Mouse (Mus musculus): ENCODE measurements around the gene Adamtsl1. TPM values are rescaled to one million over a fixed set of nuclear protein-coding genes. Genes with fewer than 3 reads are reported as not detected.

Gene Adamtsl1
- polyA plus RNA-seq, 1 experiment from 2014 or later: 8.1 TPM

- Histone ChIP-seq H3K9me3 (ENCODE audit: control insufficient read depth, low read length) (no peaks in the 10 kb centered on the region), H3K9ac (ENCODE audit: low read length) (no peak overlapping the region), H3K4me1 (replicated peaks; ENCODE audit: control insufficient read depth, insufficient read depth, low read length) (no peaks in the 10 kb centered on the region), H3K4me3 (ENCODE audit: low read depth, low read length) (no peak overlapping the region), H3K27me3 (ENCODE audit: control insufficient read depth, insufficient read depth, low read length) (no peaks in the 10 kb centered on the region), H3K4me2 (ENCODE audit: low read depth, low read length, severe bottlenecking) (no peak overlapping the region), H3K27ac (ENCODE audit: low read depth, low read length) (no peak overlapping the region), H3K36me3 (ENCODE audit: control insufficient read depth, insufficient read depth, low read length) (no peaks in the 10 kb centered on the region)
- ATAC-seq (replicated peaks; ENCODE audit: low FRiP score) (no peak), DNase-seq (ENCODE audit: low spot score) (no peak)
- 86% methylated on average over 3 of the region's 3 CpGs for WGBS
Measured at GRCm38 (mm10) chr4:85976188-85976587, 462.2 kb downstream of the Adamtsl1 start.

- no peak overlapping the region for H3K27ac ChIP-seq (ENCODE audit: low read depth, low read length)
- H3K4me3 ChIP-seq (ENCODE audit: low read depth, low read length): no peak overlapping the region
- ATAC-seq (replicated peaks; ENCODE audit: low FRiP score) (no peak), DNase-seq (ENCODE audit: low spot score) (no peak)
- no peaks in the 10 kb centered on the region for H3K36me3 ChIP-seq (ENCODE audit: control insufficient read depth, insufficient read depth, low read length)
- no peaks in the 10 kb centered on the region for H3K27me3 ChIP-seq (ENCODE audit: control insufficient read depth, insufficient read depth, low read length)
- 88% methylated on average over 10 of the region's 10 CpGs for WGBS
- no peaks in the 10 kb centered on the region for H3K4me1 ChIP-seq (replicated peaks; ENCODE audit: control insufficient read depth, insufficient read depth, low read length)
- H3K9ac ChIP-seq (ENCODE audit: low read length): no peak overlapping the region
- H3K4me2 ChIP-seq (ENCODE audit: low read depth, low read length, severe bottlenecking): no peak overlapping the region
- no peaks in the 10 kb centered on the region for H3K9me3 ChIP-seq (ENCODE audit: control insufficient read depth, low read length)
Measured at GRCm38 (mm10) chr4:85979206-85979605, 465.2 kb downstream of the Adamtsl1 start.

DNA sequence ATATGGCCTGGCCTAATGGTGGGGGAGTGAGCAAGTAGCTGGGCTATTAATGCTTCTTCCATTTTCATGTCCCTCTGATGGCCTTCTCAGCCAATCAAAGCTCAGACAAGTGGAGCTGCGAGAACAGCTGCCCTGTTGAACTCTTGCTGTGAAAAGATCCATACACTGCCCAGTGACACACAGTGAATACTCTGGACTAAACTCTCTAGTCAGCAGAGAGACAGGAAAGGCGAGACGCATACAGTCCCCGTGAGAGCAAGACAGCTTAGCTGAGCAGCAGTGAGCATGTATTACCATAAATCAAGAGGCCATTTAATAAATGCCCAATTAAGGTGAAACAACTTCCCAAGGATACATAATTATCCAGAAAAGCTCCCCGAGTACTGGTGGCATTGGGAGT, 492.6 kb downstream of the Adamtsl1 start:
- Histone ChIP-seq H3K9ac (ENCODE audit: low read length) (no peak overlapping the region), H3K27ac (ENCODE audit: low read depth, low read length) (no peak overlapping the region), H3K36me3 (ENCODE audit: control insufficient read depth, insufficient read depth, low read length) (no peaks in the 10 kb centered on the region), H3K4me1 (replicated peaks; ENCODE audit: control insufficient read depth, insufficient read depth, low read length) (no peaks in the 10 kb centered on the region), H3K4me2 (ENCODE audit: low read depth, low read length, severe bottlenecking) (no peak overlapping the region), H3K27me3 (ENCODE audit: control insufficient read depth, insufficient read depth, low read length) (no peaks in the 10 kb centered on the region), H3K4me3 (ENCODE audit: low read depth, low read length) (no peak overlapping the region), H3K9me3 (ENCODE audit: control insufficient read depth, low read length) (no peaks in the 10 kb centered on the region)
- DNase-seq (ENCODE audit: low spot score) (no peak), ATAC-seq (replicated peaks; ENCODE audit: low FRiP score) (no peak)
- WGBS: 64% methylated on average over 5 of the region's 5 CpGs

DNA sequence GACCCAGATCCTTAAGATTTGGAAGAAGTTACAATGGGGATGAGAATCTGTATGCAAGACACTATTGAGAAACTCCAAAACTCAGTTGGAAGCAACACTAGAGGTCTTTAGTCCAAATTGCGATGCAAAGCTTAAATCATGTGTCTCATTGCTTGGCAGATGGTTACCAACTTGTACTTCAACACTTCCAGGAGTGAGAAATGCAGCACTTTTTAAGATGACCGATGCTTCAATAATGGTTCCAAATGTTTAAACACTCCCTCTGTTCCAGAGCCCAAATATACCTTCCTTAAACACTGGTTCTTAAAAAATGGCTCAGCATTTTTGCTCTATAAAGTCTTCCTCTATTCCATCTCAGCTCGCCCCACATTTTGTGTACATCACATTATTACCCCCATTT, 499.7 kb downstream of the Adamtsl1 start:
- H3K4me2 ChIP-seq (ENCODE audit: low read depth, low read length, severe bottlenecking): no peak overlapping the region
- no peaks in the 10 kb centered on the region for H3K27me3 ChIP-seq (ENCODE audit: control insufficient read depth, insufficient read depth, low read length)
- 91% methylated on average over 3 of the region's 3 CpGs for WGBS
- H3K27ac ChIP-seq (ENCODE audit: low read depth, low read length): no peak overlapping the region
- H3K4me3 ChIP-seq (ENCODE audit: low read depth, low read length): no peak overlapping the region
- H3K9me3 ChIP-seq (ENCODE audit: control insufficient read depth, low read length): no peaks in the 10 kb centered on the region
- DNase-seq (ENCODE audit: low spot score): no peak
- no peaks in the 10 kb centered on the region for H3K4me1 ChIP-seq (replicated peaks; ENCODE audit: control insufficient read depth, insufficient read depth, low read length)
- no peak for ATAC-seq (replicated peaks; ENCODE audit: low FRiP score)
- H3K36me3 ChIP-seq (ENCODE audit: control insufficient read depth, insufficient read depth, low read length): no peaks in the 10 kb centered on the region
- H3K9ac ChIP-seq (ENCODE audit: low read length): no peak overlapping the region

GRCm38 (mm10) chr4:86018928-86019327, 505.0 kb downstream of the Adamtsl1 start:
- no peak for ATAC-seq (replicated peaks; ENCODE audit: low FRiP score)
- Histone ChIP-seq H3K27ac (ENCODE audit: low read depth, low read length) (no peak overlapping the region), H3K4me3 (ENCODE audit: low read depth, low read length) (no peak overlapping the region), H3K4me1 (replicated peaks; ENCODE audit: control insufficient read depth, insufficient read depth, low read length) (no peaks in the 10 kb centered on the region), H3K36me3 (ENCODE audit: control insufficient read depth, insufficient read depth, low read length) (no peaks in the 10 kb centered on the region), H3K4me2 (ENCODE audit: low read depth, low read length, severe bottlenecking) (no peak overlapping the region), H3K27me3 (ENCODE audit: control insufficient read depth, insufficient read depth, low read length) (no peaks in the 10 kb centered on the region), H3K9ac (ENCODE audit: low read length) (no peak overlapping the region), H3K9me3 (ENCODE audit: control insufficient read depth, low read length) (no peaks in the 10 kb centered on the region)
- no peak for DNase-seq (ENCODE audit: low spot score)
- 97% methylated on average over 1 of the region's 1 CpGs for WGBS

DNA sequence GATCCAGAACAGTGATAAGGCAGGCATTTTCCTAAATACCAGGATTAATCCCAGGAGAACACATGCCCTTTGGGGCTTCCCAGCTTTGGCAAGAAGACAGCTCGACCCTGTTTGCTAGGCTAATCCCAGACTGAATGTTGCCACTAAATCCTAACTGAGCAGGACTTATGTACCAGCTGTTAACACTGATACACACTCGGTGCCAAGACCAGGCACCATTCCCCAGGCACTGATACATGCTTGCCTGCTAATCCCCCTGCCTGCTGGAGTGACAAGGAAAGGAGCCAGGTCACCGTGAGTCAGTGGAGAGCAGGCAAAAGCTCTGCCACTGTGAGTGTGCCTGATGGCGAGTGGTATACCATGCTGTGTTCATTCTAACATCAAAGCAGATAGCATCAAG, 505.6 kb downstream of the Adamtsl1 start:
- no peaks in the 10 kb centered on the region for H3K27me3 ChIP-seq (ENCODE audit: control insufficient read depth, insufficient read depth, low read length)
- no peaks in the 10 kb centered on the region for H3K36me3 ChIP-seq (ENCODE audit: control insufficient read depth, insufficient read depth, low read length)
- no peak overlapping the region for H3K4me3 ChIP-seq (ENCODE audit: low read depth, low read length)
- no peak for DNase-seq (ENCODE audit: low spot score)
- no peak for ATAC-seq (replicated peaks; ENCODE audit: low FRiP score)
- H3K4me2 ChIP-seq (ENCODE audit: low read depth, low read length, severe bottlenecking): no peak overlapping the region
- H3K9me3 ChIP-seq (ENCODE audit: control insufficient read depth, low read length): no peaks in the 10 kb centered on the region
- WGBS: 30% methylated on average over 4 of the region's 4 CpGs
- H3K27ac ChIP-seq (ENCODE audit: low read depth, low read length): no peak overlapping the region
- no peak overlapping the region for H3K9ac ChIP-seq (ENCODE audit: low read length)
- H3K4me1 ChIP-seq (replicated peaks; ENCODE audit: control insufficient read depth, insufficient read depth, low read length): no peaks in the 10 kb centered on the region

DNA sequence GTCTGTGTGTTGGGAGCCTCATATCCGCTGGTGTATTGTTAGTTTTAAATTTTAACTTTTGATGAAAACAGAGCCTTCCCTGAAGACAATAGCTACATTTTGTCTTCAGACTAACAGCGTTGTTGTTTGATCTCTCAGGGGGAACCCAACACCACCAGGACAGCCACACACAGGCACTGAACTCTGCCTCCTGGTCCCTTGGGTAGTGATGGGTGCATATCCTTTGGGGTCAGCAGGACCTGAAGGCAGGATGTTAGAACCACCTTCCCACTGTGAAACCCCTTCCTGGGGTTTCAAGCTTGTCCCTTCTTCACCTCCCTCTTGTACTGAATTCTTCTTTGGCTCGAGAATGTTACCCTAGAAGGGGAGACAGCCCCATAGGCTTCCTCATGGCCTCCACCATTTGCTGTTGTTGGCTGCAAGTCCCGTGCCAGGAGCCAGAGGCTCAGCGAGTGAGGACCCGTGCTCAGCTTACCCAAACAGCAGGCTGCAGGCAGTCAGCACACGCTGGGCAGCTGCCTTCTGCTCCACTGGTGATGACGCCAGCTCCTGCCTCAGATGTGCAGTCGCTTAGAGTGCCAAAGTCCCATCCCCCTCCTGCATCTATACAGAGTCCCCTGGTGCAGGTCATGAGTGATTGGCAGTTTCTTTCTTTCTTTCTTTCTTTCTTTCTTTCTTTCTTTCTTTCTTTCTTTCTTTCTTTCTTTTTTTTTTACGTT, 506.6 kb downstream of the Adamtsl1 start:
- Histone ChIP-seq H3K36me3 (ENCODE audit: control insufficient read depth, insufficient read depth, low read length) (no peaks in the 10 kb centered on the region), H3K4me3 (ENCODE audit: low read depth, low read length) (no peak overlapping the region), H3K9ac (ENCODE audit: low read length) (no peak overlapping the region), H3K4me1 (replicated peaks; ENCODE audit: control insufficient read depth, insufficient read depth, low read length) (no peaks in the 10 kb centered on the region), H3K9me3 (ENCODE audit: control insufficient read depth, low read length) (no peaks in the 10 kb centered on the region), H3K4me2 (ENCODE audit: low read depth, low read length, severe bottlenecking) (no peak overlapping the region), H3K27me3 (ENCODE audit: control insufficient read depth, insufficient read depth, low read length) (no peaks in the 10 kb centered on the region), H3K27ac (ENCODE audit: low read depth, low read length) (0 out of 2 replicates have a peak overlapping the region, but pooled peaks have one; percentile 6)
- DNase-seq (ENCODE audit: low spot score) (peak; percentile 71), ATAC-seq (replicated peaks; ENCODE audit: low FRiP score) (peak; percentile 87)
- 37% methylated on average over 10 of the region's 10 CpGs for WGBS

- Histone ChIP-seq H3K36me3 (ENCODE audit: control insufficient read depth, insufficient read depth, low read length) (no peaks in the 10 kb centered on the region), H3K9ac (ENCODE audit: low read length) (no peak overlapping the region), H3K4me2 (ENCODE audit: low read depth, low read length, severe bottlenecking) (no peak overlapping the region), H3K4me1 (replicated peaks; ENCODE audit: control insufficient read depth, insufficient read depth, low read length) (no peaks in the 10 kb centered on the region), H3K4me3 (ENCODE audit: low read depth, low read length) (no peak overlapping the region), H3K27me3 (ENCODE audit: control insufficient read depth, insufficient read depth, low read length) (no peaks in the 10 kb centered on the region), H3K9me3 (ENCODE audit: control insufficient read depth, low read length) (no peaks in the 10 kb centered on the region), H3K27ac (ENCODE audit: low read depth, low read length) (no peak overlapping the region)
- 65% methylated on average over 8 of the region's 8 CpGs for WGBS
- peak; percentile 52 for DNase-seq (ENCODE audit: low spot score)
- peak; percentile 35 for ATAC-seq (replicated peaks; ENCODE audit: low FRiP score)
Measured at GRCm38 (mm10) chr4:86024573-86025160, 510.7 kb downstream of the Adamtsl1 start.

DNA sequence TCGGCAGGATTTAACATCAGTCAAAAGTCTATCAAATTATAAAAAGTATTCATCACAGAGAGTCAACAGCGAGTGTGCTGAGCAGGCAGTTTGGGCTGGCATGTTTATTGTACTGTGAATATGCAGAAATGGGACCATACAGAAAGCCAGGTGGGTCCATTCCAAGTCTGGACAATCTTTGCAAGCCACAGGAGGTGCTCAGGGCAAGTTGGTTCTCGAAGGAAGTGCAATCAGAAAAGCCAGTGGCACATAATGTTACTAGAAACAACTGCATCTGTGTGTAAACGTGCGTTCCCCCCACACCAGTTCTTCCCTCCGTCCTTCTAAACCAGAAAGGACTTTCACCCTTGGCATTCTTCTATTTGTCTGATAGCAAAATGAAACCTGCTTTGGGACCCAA, 515.5 kb downstream of the Adamtsl1 start:
- Histone ChIP-seq H3K4me2 (ENCODE audit: low read depth, low read length, severe bottlenecking) (no peak overlapping the region), H3K36me3 (ENCODE audit: control insufficient read depth, insufficient read depth, low read length) (no peaks in the 10 kb centered on the region), H3K27me3 (ENCODE audit: control insufficient read depth, insufficient read depth, low read length) (no peaks in the 10 kb centered on the region), H3K4me3 (ENCODE audit: low read depth, low read length) (no peak overlapping the region), H3K9me3 (ENCODE audit: control insufficient read depth, low read length) (no peaks in the 10 kb centered on the region), H3K9ac (ENCODE audit: low read length) (no peak overlapping the region), H3K4me1 (replicated peaks; ENCODE audit: control insufficient read depth, insufficient read depth, low read length) (peaks cover 2% of the 10 kb centered on the region), H3K27ac (ENCODE audit: low read depth, low read length) (no peak overlapping the region)
- DNase-seq (ENCODE audit: low spot score): no peak
- WGBS: 89% methylated on average over 6 of the region's 6 CpGs
- ATAC-seq (replicated peaks; ENCODE audit: low FRiP score): no peak

Measured in forebrain, embryonic 11.5 days (tissue).